Mouse (Mus musculus) CD8-positive naive resting alpha-beta T cell, adult 57 days (primary cell): Measurements from ENCODE around the gene Podnl1. TPM values are rescaled to one million over a fixed set of nuclear protein-coding genes. Genes with fewer than 3 reads are reported as not detected.

Experiments
- total RNA-seq: library from RNA; stranded (reverse); gene quantifications from one replicate; pipeline ENCODE4 v1.2.4, GENCODE M21; 2023

Gene Podnl1
- 6.4 TPM for total RNA-seq

DNA sequence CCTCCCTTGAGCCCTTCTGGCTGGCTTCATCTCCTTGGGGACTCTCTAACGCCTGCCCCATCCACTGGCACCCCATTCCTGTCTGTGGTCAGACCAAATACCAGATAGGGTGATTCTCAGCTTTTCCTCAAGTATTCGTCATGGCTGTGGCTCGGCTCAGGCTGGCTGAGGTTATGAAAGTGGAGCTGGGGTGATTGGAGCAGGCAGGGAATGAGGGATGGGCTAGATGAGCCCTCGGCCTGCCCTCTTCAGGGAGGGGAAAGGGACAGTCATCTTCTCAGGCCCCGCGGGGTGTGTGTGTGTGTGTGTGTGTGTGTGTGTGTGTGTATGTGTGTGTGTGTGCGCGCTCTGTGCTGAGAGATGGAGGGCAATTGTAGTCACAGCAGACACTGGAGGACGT, at the start of gene Podnl1:
Gene Podnl1 (plus strand): TSS at position 334 of the 400 bp plus-strand sequence.

DNA sequence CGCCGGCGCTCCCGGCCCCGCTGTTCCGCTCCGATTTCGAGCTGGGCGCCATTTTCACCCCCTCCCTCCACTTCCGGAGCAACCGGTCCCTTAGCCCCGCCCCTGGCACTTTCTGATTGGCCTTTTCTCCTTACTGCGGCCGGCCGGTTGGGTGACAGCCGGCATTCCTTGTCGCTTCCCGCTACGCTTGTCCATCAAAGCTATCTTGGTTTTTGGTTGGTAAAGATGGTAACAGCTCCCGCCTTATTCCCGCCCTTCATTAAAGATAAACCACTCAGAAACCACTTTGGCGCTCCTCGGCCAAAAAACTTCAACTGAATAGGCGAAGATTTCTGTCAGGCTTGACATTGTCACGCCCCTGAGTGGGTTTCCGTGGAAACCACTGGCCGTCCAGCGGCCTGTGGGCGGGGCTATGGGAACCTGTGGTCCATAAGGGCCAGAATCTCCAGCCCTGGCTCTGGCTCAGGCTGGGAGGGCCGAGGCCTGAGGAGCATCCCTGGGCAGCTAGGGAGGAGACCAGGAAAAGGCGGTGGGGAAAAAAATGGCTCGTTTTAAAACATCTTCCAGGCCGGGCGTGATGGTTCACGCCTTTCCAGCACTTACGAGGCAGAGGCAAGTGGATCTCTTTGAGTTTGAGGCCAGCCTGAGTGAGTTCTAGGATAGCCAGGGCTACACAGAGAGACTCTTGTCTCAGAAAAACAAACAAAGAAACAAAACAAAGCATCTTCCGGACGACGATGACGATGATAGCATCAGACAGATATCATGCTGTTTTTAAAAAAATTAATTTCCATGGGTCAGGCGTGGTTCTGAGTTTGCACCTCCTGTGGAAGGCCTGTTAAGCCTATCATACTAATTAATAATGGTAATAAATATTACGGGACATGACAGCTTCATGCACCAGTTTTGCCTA, 20.8 kb upstream of the Podnl1 start, which contains the start of gene Dcaf15:
Gene Dcaf15 (minus strand): TSS at position 72 of the 913 bp plus-strand sequence.

DNA sequence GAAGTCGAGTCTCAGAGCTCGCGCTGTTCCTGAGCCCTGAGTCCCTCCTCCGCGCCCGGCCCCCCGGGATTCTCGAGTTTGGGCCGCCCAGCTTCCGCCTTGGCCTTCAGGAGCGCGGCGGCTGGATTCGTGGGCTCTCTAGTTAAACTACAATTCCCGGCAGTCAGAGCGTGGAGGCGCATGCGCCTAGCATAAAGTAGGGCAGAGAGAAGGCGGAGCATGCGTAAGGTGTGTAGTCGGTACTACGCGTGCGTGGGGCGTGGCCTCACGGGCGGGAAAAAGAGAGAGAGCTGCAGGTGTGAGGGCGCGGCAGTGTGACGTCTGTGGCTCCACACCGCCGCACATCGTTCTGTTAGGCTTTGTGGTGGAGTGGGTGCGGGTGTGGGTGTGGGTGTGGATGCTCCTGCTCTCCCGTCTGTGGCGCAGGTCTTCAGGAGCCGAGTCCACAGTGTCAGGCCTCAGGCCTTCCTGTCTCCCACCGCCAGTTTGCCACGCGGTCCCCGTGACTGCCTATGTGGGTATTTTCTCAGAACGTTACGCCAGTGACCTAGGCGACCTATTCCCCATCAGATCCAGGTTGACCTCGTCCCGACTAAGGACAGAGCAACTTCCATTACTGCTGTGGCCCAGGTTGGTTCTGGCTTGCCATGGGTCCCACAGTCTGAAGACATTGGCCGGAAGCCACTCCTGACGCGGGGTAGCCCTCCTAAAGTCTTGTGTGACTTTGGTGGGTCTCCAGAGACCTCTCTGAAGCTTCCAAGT, 22.2 kb downstream of the Podnl1 start, which contains the start of the genes Cc2d1a and 4930432K21Rik:
Gene Cc2d1a (minus strand): TSS at position 168 of the 762 bp plus-strand sequence.
Gene 4930432K21Rik (plus strand): TSS at position 257 of the 762 bp plus-strand sequence.

Other genes with a start within 250 kb of the Podnl1 start
- gene Adgrl1, start 225.9 kb upstream of the Podnl1 start, total RNA-seq = 59.6 TPM
- gene Gm10644, start 170.8 kb upstream of the Podnl1 start, total RNA-seq = 0.46 TPM
- gene Asf1b, start 170.5 kb upstream of the Podnl1 start, total RNA-seq = 8.2 TPM
- gene Prkaca, start 153.0 kb upstream of the Podnl1 start, total RNA-seq = 36.2 TPM
- gene Samd1, start 128.3 kb upstream of the Podnl1 start, total RNA-seq = 36.0 TPM
- not detected for gene 1700067K01Rik, start 124.5 kb upstream of the Podnl1 start, total RNA-seq
- not detected for gene 2210011C24Rik, start 113.8 kb upstream of the Podnl1 start, total RNA-seq
- not detected for gene Palm3, start 104.5 kb upstream of the Podnl1 start, total RNA-seq
- 324 TPM for gene Il27ra, start 83.4 kb upstream of the Podnl1 start, total RNA-seq
- gene Rln3, start 81.0 kb upstream of the Podnl1 start, total RNA-seq = 0.89 TPM
- 7.0 TPM for gene Gm10643, start 60.9 kb upstream of the Podnl1 start, total RNA-seq
- 130 TPM for gene Rfx1, start 59.2 kb upstream of the Podnl1 start, total RNA-seq
- gene Dcaf15, start 21.2 kb upstream of the Podnl1 start, total RNA-seq = 68.1 TPM
- gene Cc2d1a, start 21.9 kb downstream of the Podnl1 start, total RNA-seq = 36.5 TPM
- 3.2 TPM for gene 4930432K21Rik, start 22.0 kb downstream of the Podnl1 start, total RNA-seq
- gene Nanos3, start 59.2 kb downstream of the Podnl1 start, total RNA-seq = not detected
- gene Zswim4, start 111.1 kb downstream of the Podnl1 start, total RNA-seq = 29.1 TPM
- gene D8Ertd738e, start 123.7 kb downstream of the Podnl1 start, total RNA-seq = 163 TPM
- 35.8 TPM for gene Mri1, start 131.3 kb downstream of the Podnl1 start, total RNA-seq
- 25.9 TPM for gene Ccdc130, start 144.4 kb downstream of the Podnl1 start, total RNA-seq